Mouse (Mus musculus): ENCODE data around the gene Vgll1.
A peak's percentile ranks its signal among the peaks of the same experiment; 100 is the strongest.

Gene Vgll1

DNA sequence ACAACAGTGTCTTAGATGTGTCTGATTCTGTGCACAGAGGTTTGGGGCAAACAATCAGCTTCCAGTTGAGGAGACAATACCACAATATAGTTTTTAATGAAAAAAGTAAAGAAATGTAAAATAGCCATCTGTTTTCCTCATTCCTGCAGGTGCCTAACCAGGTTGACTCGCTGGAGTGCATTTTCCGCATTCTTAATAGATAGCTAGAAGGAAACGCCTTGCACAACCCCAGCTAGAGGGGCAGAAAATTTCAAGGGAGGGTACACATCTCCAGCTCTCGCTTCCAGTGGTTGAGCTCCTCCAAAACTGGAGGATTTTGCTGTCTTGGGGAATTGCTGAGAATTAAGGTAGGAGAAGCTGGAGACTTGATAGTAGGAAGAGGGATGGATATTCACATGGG lies at the start of gene Vgll1:
Gene Vgll1 (plus strand): TSS at position 301 of the 400 bp plus-strand sequence.
- ATAC-seq (ENCODE audit: insufficient number of reproducible peaks, low FRiP score, low TSS enrichment) = no peak

GRCm38 (mm10) chrX:57042774-57043173 lies 45.1 kb upstream of the Vgll1 start, which contains the start of gene Brs3:
TSS of gene Brs3 (plus strand) at chrX:57043074.
- ATAC-seq (ENCODE audit: insufficient number of reproducible peaks, low FRiP score, low TSS enrichment) = no peak

- ATAC-seq (ENCODE audit: insufficient number of reproducible peaks, low FRiP score, low TSS enrichment) = no peak
These were observed 44.0 kb upstream of the Vgll1 start for GRCm38 (mm10) chrX:57043869-57044268.

DNA sequence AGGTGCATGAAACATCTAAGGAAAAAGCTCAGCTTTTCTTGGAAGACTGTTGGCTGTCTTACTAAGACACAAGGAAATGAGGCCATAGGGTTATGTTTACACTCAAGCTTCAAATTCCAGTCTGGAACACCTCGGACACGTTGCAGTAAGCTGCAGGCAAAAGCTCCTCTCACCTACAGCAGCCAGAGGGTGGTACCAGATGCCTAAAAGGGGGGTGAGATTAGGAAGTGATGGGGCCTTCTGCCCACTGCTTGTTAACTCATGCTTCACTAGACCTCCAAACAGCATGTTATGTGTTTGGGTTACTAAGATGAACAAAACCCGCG lies 35.1 kb upstream of the Vgll1 start:
- peak; percentile 59 for ATAC-seq (ENCODE audit: insufficient number of reproducible peaks, low FRiP score, low TSS enrichment)

- peak; percentile 93 for ATAC-seq (ENCODE audit: insufficient number of reproducible peaks, low FRiP score, low TSS enrichment)
These were observed 34.5 kb upstream of the Vgll1 start, which contains the start of gene Htatsf1 for GRCm38 (mm10) chrX:57053174-57053992. TSS of gene Htatsf1 (plus strand) at chrX:57053583.

DNA sequence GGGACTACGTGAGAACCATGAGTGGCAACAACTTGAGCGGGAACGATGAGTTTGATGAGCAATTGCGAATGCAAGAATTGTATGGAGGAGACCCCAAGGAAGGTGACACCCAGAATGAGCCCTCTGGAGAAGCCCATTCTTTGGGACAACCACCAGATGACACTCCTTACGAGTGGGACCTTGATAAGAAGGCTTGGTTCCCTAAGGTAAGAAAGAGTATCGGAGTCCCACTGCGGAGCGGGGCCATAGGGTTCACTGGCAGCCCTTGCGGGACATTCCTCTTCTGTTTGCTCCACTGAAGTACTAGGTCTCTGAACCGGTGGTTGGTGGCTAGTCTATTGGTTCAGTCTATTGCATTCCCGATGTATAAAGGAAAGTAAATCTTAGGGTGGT lies 33.9 kb upstream of the Vgll1 start:
- ATAC-seq (ENCODE audit: insufficient number of reproducible peaks, low FRiP score, low TSS enrichment) = 0 out of 2 replicates have a peak, but pooled peaks have one; percentile 22

DNA sequence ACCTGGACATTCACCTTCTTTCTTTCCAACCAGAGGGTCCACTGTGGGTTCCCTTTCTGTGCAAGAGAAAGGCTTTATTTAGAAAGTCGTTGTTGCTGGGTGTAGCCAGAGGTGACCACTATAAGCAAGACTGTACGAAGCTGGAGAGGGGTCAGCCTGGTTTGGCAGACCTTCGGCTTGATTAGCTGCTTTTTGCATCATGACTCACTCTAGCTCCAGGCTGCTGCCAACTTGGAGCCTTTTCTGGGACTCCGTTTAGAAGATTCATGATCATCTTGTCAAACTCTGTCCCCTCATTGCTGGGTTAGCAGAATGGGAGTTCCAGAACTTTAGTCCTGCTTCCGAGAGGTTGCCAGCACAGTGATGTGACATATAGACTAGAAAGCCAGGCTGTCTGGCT lies 6.4 kb upstream of the Vgll1 start:
- ATAC-seq (ENCODE audit: insufficient number of reproducible peaks, low FRiP score, low TSS enrichment) = no peak

DNA sequence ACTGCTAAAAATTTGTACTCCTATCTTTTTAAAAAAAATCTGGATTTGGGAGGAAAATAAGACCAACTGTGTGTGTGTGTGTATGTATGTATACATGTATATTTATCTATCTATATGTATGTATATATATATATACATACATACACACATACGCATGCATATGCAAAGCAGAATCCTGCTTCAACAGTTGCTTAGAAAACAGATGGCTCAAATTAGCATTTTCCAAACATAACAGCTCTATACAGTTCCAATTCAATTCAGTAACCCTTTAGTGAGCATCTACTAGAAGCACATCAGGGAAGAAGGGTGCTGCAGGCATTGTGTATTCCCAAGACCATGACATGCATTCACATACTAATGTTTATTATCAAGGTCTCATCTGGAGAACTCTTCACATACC lies 15.5 kb downstream of the Vgll1 start:
- ATAC-seq (ENCODE audit: insufficient number of reproducible peaks, low FRiP score, low TSS enrichment) = no peak

- no peak for ATAC-seq (ENCODE audit: insufficient number of reproducible peaks, low FRiP score, low TSS enrichment)
These were observed 19.1 kb downstream of the Vgll1 start for GRCm38 (mm10) chrX:57106956-57107355.

DNA sequence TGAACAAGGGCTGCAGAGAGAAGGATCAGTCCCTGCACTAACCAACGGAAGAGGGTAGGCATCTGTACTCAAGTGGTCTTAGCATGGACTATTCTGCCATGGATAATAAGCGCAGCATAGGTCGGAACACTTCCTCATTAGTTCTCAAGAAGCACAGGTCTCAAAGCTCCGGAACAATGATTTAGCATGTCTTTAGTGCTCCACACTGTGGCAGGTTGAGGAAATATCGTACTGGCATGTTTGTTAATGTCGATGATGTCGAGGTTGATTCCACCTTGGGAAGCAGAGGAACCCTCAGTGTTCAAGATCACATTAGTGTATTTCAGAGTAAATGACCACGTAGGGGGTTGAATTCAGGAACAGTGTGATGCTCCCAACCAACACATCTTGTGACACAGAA lies 30.2 kb downstream of the Vgll1 start:
- ATAC-seq (ENCODE audit: insufficient number of reproducible peaks, low FRiP score, low TSS enrichment) = no peak

DNA sequence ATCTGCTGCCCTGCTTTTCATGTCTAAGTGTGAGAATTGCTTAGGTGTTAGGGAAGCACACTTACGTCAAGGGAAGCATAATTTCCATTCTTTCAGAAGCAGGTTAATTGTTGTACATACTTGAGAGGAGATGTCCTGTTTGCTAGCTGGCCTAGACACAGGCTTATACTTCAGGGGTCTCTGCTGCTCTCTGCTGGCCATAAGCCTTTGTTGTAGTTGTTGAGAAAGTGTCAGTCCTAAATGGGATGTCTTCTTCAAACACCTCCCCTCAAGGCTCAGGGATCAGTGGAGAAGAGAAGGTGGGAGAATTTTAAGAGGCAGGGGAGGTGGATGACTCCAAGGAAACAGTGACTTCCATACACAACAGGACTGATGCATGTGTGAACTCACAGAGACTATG lies 32.9 kb downstream of the Vgll1 start:
- no peak for ATAC-seq (ENCODE audit: insufficient number of reproducible peaks, low FRiP score, low TSS enrichment)

DNA sequence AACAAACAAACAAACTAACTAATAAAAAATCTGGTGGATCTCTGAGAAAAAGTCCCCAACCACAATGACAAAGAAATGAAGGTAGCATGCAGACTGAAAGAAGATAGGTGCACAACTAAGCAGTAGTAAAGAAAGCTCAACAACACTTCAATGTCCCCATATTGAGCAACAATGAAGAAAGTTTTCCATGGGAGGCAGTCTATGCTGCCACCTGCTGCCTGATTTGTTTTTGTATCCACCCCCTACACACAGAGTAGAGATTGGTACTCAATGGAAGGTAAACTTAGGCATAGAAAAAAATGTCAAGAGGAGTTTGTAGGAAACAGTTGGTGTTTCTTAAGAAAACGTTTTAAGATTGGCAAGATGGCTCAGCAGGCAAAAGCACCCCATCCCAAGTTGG lies 42.7 kb downstream of the Vgll1 start:
- no peak for ATAC-seq (ENCODE audit: insufficient number of reproducible peaks, low FRiP score, low TSS enrichment)

DNA sequence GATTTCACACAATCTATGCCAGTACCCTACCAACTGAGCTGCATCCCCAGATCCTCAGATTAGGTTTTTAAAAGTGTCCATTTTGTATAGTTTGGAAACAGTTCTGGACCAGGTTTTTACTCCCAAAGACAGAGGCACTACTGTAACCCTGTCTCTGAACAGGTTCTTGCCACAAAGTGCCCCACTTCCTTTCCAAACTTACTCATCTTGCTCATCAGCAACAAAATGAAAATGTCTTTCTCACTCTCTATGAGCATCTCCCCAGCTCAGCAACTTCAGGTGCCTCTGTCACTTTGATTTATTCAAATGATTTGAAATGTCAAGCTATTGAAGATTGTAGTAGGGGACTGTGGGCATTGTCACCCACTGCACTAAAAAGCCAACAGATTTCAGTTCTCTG lies 49.7 kb downstream of the Vgll1 start:
- ATAC-seq (ENCODE audit: insufficient number of reproducible peaks, low FRiP score, low TSS enrichment) = no peak

- ATAC-seq (ENCODE audit: insufficient number of reproducible peaks, low FRiP score, low TSS enrichment) = no peak
These were observed 65.6 kb downstream of the Vgll1 start for GRCm38 (mm10) chrX:57153520-57153919.

All from cerebellum, adult (tissue).